Mouse (Mus musculus) embryonic facial prominence, embryonic 12.5 days (tissue): ENCODE data around the gene Gm4924. TPM values are rescaled to one million over a fixed set of nuclear protein-coding genes. Genes with fewer than 3 reads are reported as not detected.

Source experiments
- ATAC-seq: fragments of 200-750 bp; cut with Nextera tagmentation; 2 replicates; pipeline ENCODE4 v1.8.0; 2017; ENCODE audit not compliant: insufficient number of reproducible peaks, insufficient read depth, low FRiP score, low TSS enrichment
- H3K27ac ChIP-seq: fragments of 300-500 bp; sonication (generic); 2 replicates; pipeline ENCODE4 v1.5.1; 2016; ENCODE audit warnings: mild to moderate bottlenecking
- H3K27me3 ChIP-seq: fragments of 300-500 bp; sonication (generic); 2 replicates; pipeline ENCODE4 v1.6.1; 2016; ENCODE audit warnings: mild to moderate bottlenecking, moderate library complexity
- H3K36me3 ChIP-seq: fragments of 300-500 bp; sonication (generic); 2 replicates; pipeline ENCODE4 v1.6.1; 2016; ENCODE audit warnings: mild to moderate bottlenecking
- H3K4me1 ChIP-seq: fragments of 300-500 bp; sonication (generic); 2 replicates; pipeline ENCODE4 v1.6.1; 2016
- H3K4me2 ChIP-seq: fragments of 300-500 bp; sonication (generic); replicated peaks from 2 replicates; pipeline ENCODE4 v1.6.1; 2016; ENCODE audit warnings: mild to moderate bottlenecking, moderate library complexity
- H3K4me3 ChIP-seq: fragments of 300-500 bp; sonication (generic); 2 replicates; pipeline ENCODE4 v1.5.1; 2016; ENCODE audit warnings: mild to moderate bottlenecking
- H3K9ac ChIP-seq: fragments of 300-500 bp; sonication (generic); 2 replicates; pipeline ENCODE4 v1.6.1; 2016; ENCODE audit warnings: mild to moderate bottlenecking, moderate library complexity
- H3K9me3 ChIP-seq: fragments of 300-500 bp; sonication (generic); 2 replicates; pipeline ENCODE4 v1.6.1; 2016; ENCODE audit warnings: mild to moderate bottlenecking, moderate library complexity
- WGBS: fragments of 180-500 bp; shearing (Covaris S2); methylation state at CpG from one replicate; pipeline ENCODE4 v1.1.7; 2016; 5-methylcytosine and 5-hydroxymethylcytosine counted together
- polyA plus RNA-seq: library from polyadenylated mRNA; unstranded; fragments of >200 nt; fragmentation: Nextera tagmentation; extraction: Ambion mirVana; gene quantifications from 2 replicates; pipeline ENCODE4 v1.2.1, GENCODE M21; 2016

Gm4924 gene
- 10.9 and 11.5 TPM in 2 replicates for polyA plus RNA-seq

DNA sequence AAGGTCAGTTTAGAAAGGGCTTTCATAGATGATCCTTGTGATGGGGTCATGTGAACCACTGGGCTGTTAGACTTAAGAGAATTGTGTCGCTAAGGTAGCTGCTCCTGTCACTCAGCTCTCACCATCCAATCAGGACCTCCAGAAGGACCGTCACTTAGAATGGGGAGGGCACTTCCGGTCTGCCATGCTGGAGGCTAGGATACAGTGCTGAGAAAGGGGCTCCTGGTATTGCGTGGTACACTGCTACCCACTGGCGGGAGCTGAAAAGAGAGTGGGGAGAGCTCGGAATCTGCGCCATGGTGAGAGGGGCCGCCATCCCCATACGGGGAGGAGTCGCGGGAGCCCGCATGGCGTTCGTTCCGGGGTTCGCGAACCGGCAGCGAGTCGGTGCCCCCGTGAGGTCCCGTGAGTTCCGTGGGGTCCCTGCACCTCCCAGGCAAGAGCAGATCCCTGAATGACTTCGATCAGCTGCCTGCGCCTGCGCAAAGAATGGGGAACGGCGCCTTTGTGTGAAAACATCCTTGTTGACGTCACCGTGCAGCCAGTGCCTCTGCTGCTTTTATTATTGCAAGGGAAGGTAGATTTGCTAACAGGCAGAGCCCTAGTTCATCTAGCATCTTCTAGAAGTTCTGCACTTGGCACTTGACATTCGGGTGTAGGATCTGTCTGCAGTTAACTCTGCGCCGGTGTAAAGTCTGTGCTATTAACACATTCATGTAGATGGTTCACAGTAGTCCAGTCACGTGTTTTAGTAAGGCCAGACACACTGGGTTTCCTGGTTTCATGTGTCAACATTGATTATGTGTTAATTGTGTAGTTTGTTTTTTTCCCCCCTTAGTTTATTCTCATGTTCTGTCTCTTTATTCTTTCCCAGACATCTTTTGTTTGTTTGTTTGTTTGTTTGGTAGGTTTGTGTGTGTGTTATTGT is at the start of gene Gm4924:
TSS of gene Gm4924 (plus strand) at position 173 of the 928 bp plus-strand sequence.
- Histone ChIP-seq H3K27ac (peak within 1 kb of the TSS; percentile 93), H3K9ac (peak within 1 kb of the TSS; percentile 69), H3K4me2 (peak within 1 kb of the TSS; percentile 49), H3K27me3 (no peaks in the 10 kb centered on the region), H3K4me3 (peak within 1 kb of the TSS; percentile 68), H3K36me3 (no peaks in the 10 kb centered on the region), H3K4me1 (no peaks in the 10 kb centered on the region), H3K9me3 (peaks cover 5% of the 10 kb centered on the region)
- WGBS = 5% methylated on average over 34 of the region's 34 CpGs
- peak; percentile 100 for ATAC-seq

DNA sequence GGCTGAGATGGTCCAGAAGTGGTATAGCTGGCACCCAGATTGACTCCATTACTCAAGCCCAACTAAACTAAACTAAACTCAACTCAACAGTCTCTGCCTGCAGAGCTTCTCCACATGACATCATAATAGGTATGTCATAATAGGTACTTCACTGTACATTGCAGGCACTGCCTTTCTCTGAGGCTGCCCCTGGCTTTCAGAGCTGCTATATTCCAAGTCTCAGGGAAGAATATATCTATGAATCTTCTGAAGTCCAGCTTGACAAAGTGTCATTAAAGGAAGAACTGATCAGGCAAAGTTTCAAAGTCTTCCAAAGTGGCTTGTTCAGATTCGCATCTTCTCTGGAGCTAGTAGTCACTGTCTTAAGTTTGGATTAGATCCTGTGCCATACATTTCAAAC is 37.6 kb upstream of the Gm4924 start, which contains the start of gene 4932415D10Rik:
TSS of gene 4932415D10Rik (minus strand) at position 101 of the 400 bp plus-strand sequence.
- WGBS = 90% methylated on average over 1 of the region's 1 CpGs
- no peak for ATAC-seq
- no peak within 1 kb of the TSS for H3K9ac ChIP-seq
- no peaks in the 10 kb centered on the region; the same call in 1 of the 2 replicates for H3K9me3 ChIP-seq
- no peak within 1 kb of the TSS for H3K27ac ChIP-seq
- H3K4me3 ChIP-seq = no peak within 1 kb of the TSS
- H3K36me3 ChIP-seq = no peaks in the 10 kb centered on the region
- H3K27me3 ChIP-seq = no peaks in the 10 kb centered on the region
- no peaks in the 10 kb centered on the region for H3K4me1 ChIP-seq
- no peak within 1 kb of the TSS for H3K4me2 ChIP-seq

DNA sequence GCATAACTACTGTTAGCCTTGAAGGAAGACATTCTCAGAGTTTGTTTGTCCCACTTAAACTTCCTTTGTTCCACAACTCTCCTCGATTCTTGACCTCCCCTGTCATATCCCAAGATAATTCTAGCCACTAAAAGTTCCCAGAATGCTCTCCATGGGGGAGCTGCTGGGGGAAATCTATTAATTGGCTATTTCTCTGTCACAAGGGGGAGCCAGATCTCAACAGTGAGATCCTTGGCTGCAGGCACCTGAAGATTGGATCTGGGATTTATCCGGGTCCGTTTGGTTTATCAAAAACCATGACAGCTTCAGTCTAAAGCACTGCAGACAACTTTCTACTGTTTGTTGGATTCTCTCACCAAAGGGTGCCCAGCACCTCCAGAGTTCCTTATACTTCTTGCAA is 33.9 kb upstream of the Gm4924 start:
- no peak for ATAC-seq
- peaks cover 3% of the 10 kb centered on the region; the same call in 1 of the 2 replicates for H3K9me3 ChIP-seq
- no peaks in the 10 kb centered on the region for H3K4me1 ChIP-seq
- no peak overlapping the region for H3K27ac ChIP-seq
- no peaks in the 10 kb centered on the region for H3K27me3 ChIP-seq
- no peak overlapping the region for H3K4me3 ChIP-seq
- H3K36me3 ChIP-seq = no peaks in the 10 kb centered on the region
- H3K9ac ChIP-seq = no peak overlapping the region
- 62% methylated on average over 3 of the region's 3 CpGs for WGBS
- H3K4me2 ChIP-seq = no peak overlapping the region

DNA sequence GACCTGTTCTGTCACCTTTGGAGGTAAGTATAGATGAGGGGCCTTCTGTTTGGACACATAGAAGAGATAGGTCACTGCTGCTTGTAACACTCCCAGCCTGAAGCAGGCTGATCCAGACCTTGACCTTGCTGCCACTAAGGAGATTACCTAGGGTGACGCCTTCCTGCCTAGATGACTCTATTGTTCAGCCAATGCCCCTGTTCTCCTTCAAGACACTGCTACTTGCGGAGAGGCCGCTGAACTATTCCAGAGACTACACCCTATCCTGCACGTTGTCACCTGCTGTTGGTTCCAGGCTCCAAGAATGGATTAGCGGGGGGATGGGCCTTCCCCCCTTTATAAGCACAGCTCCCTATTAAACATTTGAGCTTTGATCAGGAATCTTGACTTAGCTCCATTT is 24.2 kb upstream of the Gm4924 start:
- no peak overlapping the region for H3K27ac ChIP-seq
- no peak overlapping the region for H3K4me2 ChIP-seq
- no peak for ATAC-seq
- no peaks in the 10 kb centered on the region for H3K9me3 ChIP-seq
- no peaks in the 10 kb centered on the region for H3K4me1 ChIP-seq
- 80% methylated on average over 5 of the region's 5 CpGs for WGBS
- no peaks in the 10 kb centered on the region for H3K27me3 ChIP-seq
- no peak overlapping the region for H3K4me3 ChIP-seq
- H3K36me3 ChIP-seq = no peaks in the 10 kb centered on the region
- no peak overlapping the region for H3K9ac ChIP-seq

DNA sequence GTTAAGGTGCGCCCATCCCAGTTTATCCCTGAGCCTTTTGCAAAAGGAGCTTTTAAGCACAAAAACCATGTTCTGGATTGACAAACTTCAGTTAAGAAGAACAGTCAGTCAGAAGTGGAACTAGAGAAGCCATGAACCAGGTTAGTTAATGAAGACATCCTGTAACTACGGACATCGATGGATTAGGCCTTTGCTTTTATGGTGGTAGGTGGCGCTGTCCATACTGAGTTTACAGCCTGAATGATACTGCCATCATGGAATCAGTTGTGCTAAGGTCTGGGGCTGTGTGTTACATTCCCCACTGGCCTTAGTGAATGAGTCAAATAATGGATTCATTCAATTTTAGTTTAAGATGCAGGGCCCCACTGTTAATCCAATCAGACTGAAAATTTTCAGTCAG is 1.3 kb downstream of the Gm4924 start:
- H3K9ac ChIP-seq = no peak overlapping the region
- H3K4me3 ChIP-seq = no peak overlapping the region
- H3K27me3 ChIP-seq = no peaks in the 10 kb centered on the region
- H3K36me3 ChIP-seq = no peaks in the 10 kb centered on the region
- no peak for ATAC-seq
- WGBS = 98% methylated on average over 4 of the region's 4 CpGs
- no peak overlapping the region for H3K27ac ChIP-seq
- H3K4me2 ChIP-seq = no peak overlapping the region
- no peaks in the 10 kb centered on the region for H3K4me1 ChIP-seq
- peaks cover 9% of the 10 kb centered on the region for H3K9me3 ChIP-seq

DNA sequence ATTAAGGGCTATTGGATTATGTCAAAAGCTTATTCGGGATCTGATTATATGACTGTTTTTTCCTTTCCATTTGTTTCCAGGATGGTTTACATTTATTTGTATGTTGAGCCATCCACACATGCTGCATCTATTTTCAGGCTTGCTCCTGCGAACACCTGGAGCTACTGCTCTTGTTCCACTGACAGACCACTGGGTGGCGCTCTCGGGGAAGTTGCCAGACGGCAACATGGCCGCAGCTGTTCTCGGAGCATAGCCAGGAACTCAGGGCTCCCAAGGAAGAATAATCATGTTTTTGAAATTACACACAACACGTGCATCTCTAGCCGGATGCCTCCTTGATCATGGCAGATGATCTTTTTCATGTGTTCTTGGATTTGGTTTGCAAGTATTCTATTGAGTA is 7.9 kb downstream of the Gm4924 start:
- Histone ChIP-seq H3K4me2 (no peak overlapping the region), H3K4me1 (no peaks in the 10 kb centered on the region), H3K9ac (no peak overlapping the region), H3K4me3 (no peak overlapping the region), H3K9me3 (peaks cover 31% of the 10 kb centered on the region), H3K27me3 (no peaks in the 10 kb centered on the region), H3K36me3 (peaks cover 11% of the 10 kb centered on the region; the same call in 1 of the 2 replicates), H3K27ac (no peak overlapping the region)
- WGBS = 86% methylated on average over 9 of the region's 9 CpGs
- ATAC-seq = no peak

DNA sequence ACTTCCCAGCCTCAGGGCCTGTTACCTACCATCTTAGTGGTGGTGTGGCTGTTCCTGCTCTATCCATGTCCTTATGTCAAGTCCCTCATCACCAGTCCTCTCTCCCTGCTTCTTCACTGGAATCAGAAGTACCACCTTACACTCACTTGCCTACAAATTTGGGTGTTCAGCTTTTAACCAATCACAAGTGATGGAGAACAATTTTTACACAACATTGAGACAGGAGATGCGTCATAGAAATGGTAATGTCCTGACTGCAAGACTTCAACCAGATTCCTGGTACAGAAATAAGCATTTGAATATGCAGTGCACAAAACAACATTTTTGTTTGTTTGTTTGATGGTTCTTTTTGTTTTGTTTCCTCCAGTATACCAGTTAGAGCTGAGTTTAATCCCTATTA is 28.9 kb downstream of the Gm4924 start:
- Histone ChIP-seq H3K27me3 (no peaks in the 10 kb centered on the region), H3K9ac (no peak overlapping the region), H3K4me2 (no peak overlapping the region), H3K27ac (no peak overlapping the region), H3K4me1 (no peaks in the 10 kb centered on the region), H3K36me3 (peaks cover 5% of the 10 kb centered on the region), H3K4me3 (no peak overlapping the region), H3K9me3 (peaks cover 26% of the 10 kb centered on the region; the same call in 1 of the 2 replicates)
- ATAC-seq = no peak
- WGBS = 89% methylated on average over 1 of the region's 1 CpGs

DNA sequence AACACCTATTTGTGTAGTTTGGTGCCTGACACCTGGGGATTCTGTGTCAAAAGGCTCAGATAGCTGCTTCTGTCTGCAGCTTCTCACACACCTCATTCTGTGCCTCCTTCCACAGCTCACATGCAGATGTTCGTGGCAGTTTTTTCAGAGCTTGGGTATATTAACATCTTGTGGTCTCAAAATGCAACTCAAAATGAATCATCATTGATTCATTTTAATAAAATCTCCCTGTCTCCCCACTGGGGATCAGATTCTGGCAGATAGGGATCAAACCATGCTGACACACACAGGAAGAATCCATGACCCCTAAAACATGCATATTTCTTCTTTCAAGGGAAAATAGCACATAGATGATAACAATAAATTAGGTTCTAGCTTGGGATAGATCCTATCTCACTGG is 55.5 kb downstream of the Gm4924 start:
- 88% methylated on average over 1 of the region's 1 CpGs for WGBS
- Histone ChIP-seq H3K4me3 (no peak overlapping the region), H3K4me2 (no peak overlapping the region), H3K36me3 (no peaks in the 10 kb centered on the region), H3K27ac (no peak overlapping the region), H3K9me3 (peaks cover 19% of the 10 kb centered on the region), H3K9ac (no peak overlapping the region), H3K27me3 (no peaks in the 10 kb centered on the region), H3K4me1 (no peaks in the 10 kb centered on the region)
- ATAC-seq = no peak

DNA sequence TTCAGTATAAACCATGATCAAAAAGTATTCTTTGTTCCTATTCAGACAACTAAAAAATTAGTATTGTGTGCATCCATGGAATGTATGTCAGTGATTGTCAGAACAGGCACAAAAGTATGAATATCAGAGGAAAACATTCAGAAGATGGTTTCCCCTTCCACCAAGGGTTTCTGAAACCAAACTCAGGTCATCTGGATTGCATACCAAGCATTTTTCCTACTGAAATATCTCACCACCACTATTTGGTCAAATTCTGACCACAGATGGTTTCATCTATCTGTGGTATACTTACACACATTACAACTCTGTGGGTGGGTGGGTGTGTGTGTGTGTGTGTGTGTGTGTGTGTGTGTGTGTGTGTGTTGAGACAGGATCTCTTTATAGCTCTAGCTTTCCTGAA is 69.6 kb downstream of the Gm4924 start:
- peaks cover 6% of the 10 kb centered on the region; the same call in 1 of the 2 replicates for H3K9me3 ChIP-seq
- ATAC-seq = no peak
- no peak overlapping the region for H3K4me2 ChIP-seq
- H3K9ac ChIP-seq = no peak overlapping the region
- H3K27ac ChIP-seq = no peak overlapping the region
- H3K36me3 ChIP-seq = no peaks in the 10 kb centered on the region
- H3K4me1 ChIP-seq = no peaks in the 10 kb centered on the region
- H3K27me3 ChIP-seq = no peaks in the 10 kb centered on the region
- H3K4me3 ChIP-seq = no peak overlapping the region

Other genes with a start within 250 kb of the Gm4924 start
- 6.8 and 7.8 TPM in 2 replicates for gene AU041133, start 226.2 kb upstream of the Gm4924 start, polyA plus RNA-seq
- gene Zfp938, start 113.0 kb upstream of the Gm4924 start, polyA plus RNA-seq = 17.1 and 18.0 TPM in 2 replicates
- not detected in 2 replicates for gene 4932415D10Rik, start 37.7 kb upstream of the Gm4924 start, polyA plus RNA-seq
- not detected in 2 replicates for gene Gm1553, start 138.4 kb downstream of the Gm4924 start, polyA plus RNA-seq